Mouse (Mus musculus): ENCODE measurements around the gene Ifit1. TPM values are rescaled to one million over a fixed set of nuclear protein-coding genes. Genes with fewer than 3 reads are reported as not detected.

Gene Ifit1
- polyA plus RNA-seq, 1 experiment from 2014 or later = 0.35 TPM

GRCm38 (mm10) chr19:34699300-34699699 lies 58.6 kb downstream of the Ifit1 start:
- 38% methylated on average over 2 of the region's 2 CpGs for WGBS
- 0 out of 2 replicates have a peak overlapping the region, but pooled peaks have one; percentile 32 for H3K27ac ChIP-seq (ENCODE audit: low read depth, low read length)
- H3K4me3 ChIP-seq (ENCODE audit: low read length) = no peak overlapping the region
- no peak overlapping the region for H3K4me2 ChIP-seq (replicated peaks; ENCODE audit: low read depth, low read length)
- H3K36me3 ChIP-seq (ENCODE audit: control insufficient read depth, insufficient read depth, low read length) = no peaks in the 10 kb centered on the region
- H3K9me3 ChIP-seq (ENCODE audit: control insufficient read depth, low read length) = no peaks in the 10 kb centered on the region
- no peak overlapping the region for H3K9ac ChIP-seq (ENCODE audit: low read depth, low read length)
- ATAC-seq (ENCODE audit: low FRiP score, low TSS enrichment) = no peak
- H3K4me1 ChIP-seq (ENCODE audit: control insufficient read depth, insufficient read depth, low read length) = no peaks in the 10 kb centered on the region; the same call in 1 of the 2 replicates
- no peaks in the 10 kb centered on the region for H3K27me3 ChIP-seq (ENCODE audit: control insufficient read depth, insufficient read depth, low read length)

Other genes with a start within 250 kb of the Ifit1 start
- 1.4 and 2.1 TPM in 2 replicates for gene Ch25h, start 165.7 kb upstream of the Ifit1 start, polyA plus RNA-seq (2014; fragmentation: Nextera tagmentation; extraction: Ambion mirVana)
- gene Lipa, start 113.4 kb upstream of the Ifit1 start, polyA plus RNA-seq (2014; fragmentation: Nextera tagmentation; extraction: Ambion mirVana) = 22.0 and 26.7 TPM in 2 replicates
- gene Ifit2, start 90.2 kb upstream of the Ifit1 start, polyA plus RNA-seq (2014; fragmentation: Nextera tagmentation; extraction: Ambion mirVana) = 3.9 and 9.8 TPM in 2 replicates
- 0.73 and 0.80 TPM in 2 replicates for gene Ifit3, start 57.3 kb upstream of the Ifit1 start, polyA plus RNA-seq (2014; fragmentation: Nextera tagmentation; extraction: Ambion mirVana)
- gene Ifit1bl1, start 38.9 kb upstream of the Ifit1 start, polyA plus RNA-seq (2014; fragmentation: Nextera tagmentation; extraction: Ambion mirVana) = 0.20 TPM in 1 of 2 replicates, not detected in the other
- gene Ifit3b, start 32.9 kb upstream of the Ifit1 start, polyA plus RNA-seq (2014; fragmentation: Nextera tagmentation; extraction: Ambion mirVana) = 0.41 TPM in 1 of 2 replicates, not detected in the other
- gene Ifit1bl2, start 128 bp upstream of the Ifit1 start, polyA plus RNA-seq (2014; fragmentation: Nextera tagmentation; extraction: Ambion mirVana) = 0.11 and 0.16 TPM in 2 replicates
- gene Slc16a12, start 106.4 kb downstream of the Ifit1 start, polyA plus RNA-seq (2014; fragmentation: Nextera tagmentation; extraction: Ambion mirVana) = 2.7 and 7.4 TPM in 2 replicates
- 10.2 and 10.7 TPM in 2 replicates for gene Pank1, start 238.6 kb downstream of the Ifit1 start, polyA plus RNA-seq (2014; fragmentation: Nextera tagmentation; extraction: Ambion mirVana)

All from kidney, embryonic 14.5 days (tissue).